Mouse (Mus musculus) granulocyte monocyte progenitor cell, adult 5-6 weeks (primary cell): Measurements from ENCODE around the gene Cox6a2. TPM values are rescaled to one million over a fixed set of nuclear protein-coding genes. Genes with fewer than 3 reads are reported as not detected.

Experiments
- ATAC-seq: replicated peaks from 2 replicates; pipeline ENCODE4 v1.8.0; 2016; ENCODE audit warnings: mild to moderate bottlenecking, moderate TSS enrichment, inconsistent platforms; ENCODE audit not compliant: poor library complexity, severe bottlenecking
- total RNA-seq, 2 experiments: library from RNA; stranded (forward) in 1 of 2; stranded (reverse) in 1 of 2; fragments of 200-712, 200-1000 nt in 1 of 2; fragments of >200 nt in 1 of 2; fragmentation: Nextera tagmentation in 1 of 2; gene quantifications; 2 replicates each; pipeline ENCODE4 v1.2.3; 2014 to 2017

Cox6a2 gene
- total RNA-seq, 2 experiments from 2014 or later = 1.1 TPM; not detected in 1

- ATAC-seq = no peak
Observed at GRCm38 (mm10) chr7:128236426-128236825, 30.2 kb upstream of the Cox6a2 start.

- no peak for ATAC-seq
Observed at GRCm38 (mm10) chr7:128235481-128235880, 29.3 kb upstream of the Cox6a2 start.

DNA sequence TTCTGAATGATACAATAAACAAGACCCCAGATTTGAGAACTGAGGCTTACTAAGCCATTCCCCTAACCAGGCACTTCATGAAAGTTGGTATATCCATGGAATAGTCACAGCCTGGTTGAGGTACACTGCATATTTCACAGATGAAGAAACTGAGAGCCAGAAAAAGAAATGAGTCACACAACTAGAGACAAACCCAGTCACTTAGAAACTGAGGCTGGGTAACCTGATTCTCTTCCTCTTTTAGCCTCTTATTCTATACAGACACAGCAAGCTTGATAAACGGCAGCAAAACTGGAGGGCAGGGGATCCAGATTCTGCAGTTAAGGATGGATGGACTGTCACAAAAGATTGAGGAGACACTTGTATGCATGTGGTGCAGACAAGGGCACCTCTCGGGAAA lies 28.6 kb upstream of the Cox6a2 start:
- no peak for ATAC-seq

GRCm38 (mm10) chr7:128231741-128232140 lies 25.6 kb upstream of the Cox6a2 start:
- peak; percentile 87 for ATAC-seq

DNA sequence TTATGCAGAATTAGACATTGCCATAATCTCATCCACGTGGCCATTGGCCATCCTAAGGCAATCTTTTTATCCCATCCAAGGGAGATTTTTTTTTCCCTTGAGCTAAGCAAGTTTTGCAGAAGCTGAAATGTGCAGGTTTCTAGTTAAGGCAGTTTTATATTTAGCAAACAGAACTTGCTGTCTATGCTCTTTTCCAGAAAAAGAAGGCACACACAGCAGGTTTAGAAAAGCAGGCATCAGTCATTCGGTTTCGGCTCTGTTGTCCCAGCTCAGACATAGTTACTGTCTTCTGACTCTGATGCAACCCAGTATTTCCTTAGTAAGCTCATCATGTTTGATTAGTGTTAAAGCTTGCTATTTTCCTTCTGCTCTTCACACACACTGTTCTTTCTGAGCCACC lies 14.7 kb upstream of the Cox6a2 start:
- ATAC-seq = no peak

GRCm38 (mm10) chr7:128219952-128220351 lies 13.8 kb upstream of the Cox6a2 start:
- no peak for ATAC-seq

GRCm38 (mm10) chr7:128209826-128210225 lies 3.6 kb upstream of the Cox6a2 start:
- ATAC-seq = no peak

- peak; percentile 89 for ATAC-seq
Observed at GRCm38 (mm10) chr7:128208187-128208586, 2.0 kb upstream of the Cox6a2 start.

GRCm38 (mm10) chr7:128205695-128206094 lies 492 bp downstream of the Cox6a2 start:
- no peak for ATAC-seq

DNA sequence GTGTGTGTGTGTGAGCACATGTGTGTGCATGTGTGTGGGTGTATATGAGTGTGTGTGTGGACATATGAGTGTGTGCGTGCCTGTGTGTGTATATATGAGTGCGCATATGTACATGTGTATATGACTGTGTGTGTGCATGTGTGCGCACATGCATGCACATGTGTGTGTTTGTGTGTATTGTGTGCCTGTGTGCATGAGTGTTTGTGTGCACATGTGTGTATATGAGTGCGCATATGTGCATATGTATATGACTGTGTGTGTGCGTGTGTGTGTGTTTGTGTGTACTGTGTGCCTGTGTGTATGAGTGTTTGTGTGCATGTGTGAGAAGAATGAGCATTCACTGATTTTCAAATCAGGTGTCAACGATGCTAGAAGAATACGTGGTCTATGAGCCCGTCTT lies 2.0 kb downstream of the Cox6a2 start:
- ATAC-seq = no peak

DNA sequence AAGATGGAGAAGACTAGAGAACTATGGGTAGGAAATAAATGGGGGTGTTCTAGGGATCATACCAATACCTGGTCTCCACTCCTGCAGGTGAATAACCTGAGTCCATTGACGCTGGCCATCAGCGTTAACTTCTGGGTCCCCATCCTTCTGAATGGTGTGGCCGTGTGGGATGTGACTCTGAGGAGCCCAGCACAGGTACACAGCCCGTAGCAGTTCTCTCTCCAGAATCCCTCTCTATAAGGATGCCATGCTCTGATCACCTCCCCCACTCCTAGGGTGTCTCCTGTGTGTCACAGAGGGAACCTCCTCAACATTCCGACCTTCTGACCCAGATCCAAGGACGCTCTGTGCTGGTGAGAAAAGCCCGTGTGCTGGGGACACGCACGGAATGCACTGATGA lies 3.1 kb downstream of the Cox6a2 start:
- ATAC-seq = no peak

DNA sequence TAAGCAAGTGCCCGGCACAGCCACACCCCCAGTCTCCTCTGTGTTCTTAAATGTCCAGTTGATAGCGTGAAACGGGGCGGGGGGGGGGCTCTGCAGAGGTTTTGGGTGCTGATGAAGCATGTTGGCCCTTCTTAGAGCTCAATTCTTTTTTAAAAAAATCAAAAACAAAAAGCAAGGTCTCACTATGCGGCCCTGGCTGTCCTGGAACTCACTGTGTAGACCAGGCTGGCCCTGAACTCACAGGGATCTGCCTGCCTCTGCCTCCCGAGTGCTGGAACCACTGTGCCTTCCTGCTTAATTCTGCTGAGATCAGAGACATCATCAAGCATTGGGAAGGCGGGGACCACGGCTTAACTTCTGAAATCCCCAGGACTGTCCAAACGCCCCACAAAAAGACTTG lies 4.6 kb downstream of the Cox6a2 start:
- no peak for ATAC-seq

DNA sequence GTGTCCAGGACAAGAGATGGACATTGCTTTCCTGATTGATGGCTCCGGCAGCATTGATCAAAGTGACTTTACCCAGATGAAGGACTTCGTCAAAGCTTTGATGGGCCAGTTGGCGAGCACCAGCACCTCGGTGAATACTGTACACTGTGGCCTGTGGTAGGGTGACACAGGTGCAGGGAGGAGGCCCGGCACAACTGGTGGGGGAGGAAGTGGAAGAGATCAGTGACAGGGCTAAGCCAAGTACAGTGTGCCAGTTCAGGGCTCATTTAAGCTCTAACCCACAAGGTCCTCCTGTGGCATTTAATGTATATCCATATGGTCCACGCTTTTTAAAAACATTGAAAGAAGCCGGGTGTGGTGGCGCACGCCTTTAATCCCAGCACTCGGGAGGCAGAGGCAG lies 24.5 kb downstream of the Cox6a2 start:
- ATAC-seq = no peak

DNA sequence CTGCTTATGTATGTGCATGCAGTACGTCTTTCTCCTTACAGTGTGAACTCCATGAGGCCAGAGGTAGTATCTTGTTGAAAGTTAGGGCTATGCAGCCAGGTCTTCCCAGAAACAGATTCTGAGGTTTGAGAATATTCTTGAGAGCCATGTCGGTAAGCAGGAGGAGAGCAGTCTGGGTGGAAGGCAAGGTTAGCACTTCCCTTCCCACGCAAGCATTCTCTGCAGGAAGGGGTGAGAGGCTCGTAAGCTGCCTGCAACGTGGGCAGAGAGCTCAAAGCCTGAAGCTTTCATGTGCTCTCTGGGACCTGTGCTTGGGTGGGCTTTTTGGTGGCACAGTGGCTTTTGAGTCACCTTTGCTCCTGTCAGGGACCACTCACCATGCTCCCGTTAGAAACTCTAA lies 25.6 kb downstream of the Cox6a2 start:
- ATAC-seq = no peak

DNA sequence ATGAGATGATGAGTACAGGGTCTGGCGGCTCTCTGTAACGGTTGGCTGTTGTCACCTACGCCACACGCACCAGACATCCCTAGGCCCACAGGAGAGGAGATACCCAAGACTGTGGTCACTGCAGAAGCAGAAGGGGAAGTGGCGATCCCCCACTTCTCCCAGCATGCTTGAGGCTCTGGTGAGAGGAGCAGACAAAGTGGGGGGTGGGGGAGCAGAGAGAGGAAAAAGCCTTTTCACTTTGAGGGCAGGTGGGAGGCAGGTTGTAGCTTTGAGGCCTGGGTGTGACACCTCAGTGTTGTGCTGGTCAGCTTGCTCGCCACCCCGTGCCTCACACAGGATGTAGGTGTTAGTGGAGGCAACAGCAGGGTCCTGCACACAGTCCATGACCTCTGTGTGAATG lies 26.1 kb downstream of the Cox6a2 start:
- ATAC-seq = peak; percentile 89

GRCm38 (mm10) chr7:128178385-128178784 lies 27.8 kb downstream of the Cox6a2 start:
- ATAC-seq = peak; percentile 40

GRCm38 (mm10) chr7:128169996-128170395 lies 36.2 kb downstream of the Cox6a2 start:
- ATAC-seq = no peak

GRCm38 (mm10) chr7:128166391-128166790 lies 39.8 kb downstream of the Cox6a2 start:
- ATAC-seq = no peak

DNA sequence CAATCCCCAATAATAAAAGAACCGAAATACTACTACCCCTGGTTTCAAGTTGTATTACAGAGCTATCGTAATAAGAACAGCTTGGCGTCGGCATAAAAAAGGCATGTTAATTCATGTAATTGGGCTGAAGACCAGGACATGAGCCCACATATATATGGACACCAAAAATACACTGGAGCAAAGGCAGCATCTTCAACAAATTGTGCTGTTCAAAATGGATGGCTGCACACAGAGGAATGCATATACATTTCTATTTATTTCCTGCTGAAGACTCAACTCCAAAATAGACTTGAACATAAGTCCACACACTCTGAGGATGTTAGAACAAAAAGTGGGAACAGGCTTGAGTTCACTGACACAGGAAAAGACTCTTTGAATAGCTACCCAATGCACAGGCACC lies 42.2 kb downstream of the Cox6a2 start:
- no peak for ATAC-seq

DNA sequence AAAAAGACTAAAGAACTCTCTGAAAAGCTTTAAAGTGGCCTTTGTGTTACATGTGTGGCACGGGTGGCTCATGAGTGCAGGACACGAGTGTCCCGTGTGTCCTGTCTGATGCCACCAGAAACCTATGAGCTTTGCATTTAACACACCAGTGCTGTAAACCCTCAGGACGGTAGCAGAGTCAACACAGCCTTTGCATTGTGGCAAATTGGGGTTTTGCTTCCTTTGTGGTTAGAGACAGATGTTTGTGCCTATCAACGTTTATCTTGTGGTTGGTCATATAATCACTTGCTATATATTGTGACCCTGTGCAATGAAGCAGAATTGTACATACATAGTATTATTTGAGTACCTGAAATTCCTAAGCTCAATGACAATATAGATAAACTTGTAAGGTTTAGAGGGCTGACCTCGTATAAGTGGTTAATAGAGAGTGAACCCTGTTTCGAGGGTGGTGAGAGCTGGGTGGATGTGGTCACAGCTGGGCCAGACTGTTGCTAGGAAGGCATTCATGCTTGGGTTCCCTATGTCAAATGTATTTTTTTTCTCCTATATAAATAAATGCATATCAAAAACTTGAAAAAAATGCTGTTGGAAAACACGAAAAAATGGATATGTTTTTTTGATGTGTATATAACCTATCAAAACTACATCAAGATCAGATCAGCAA lies 47.4 kb downstream of the Cox6a2 start:
- peak; percentile 92 for ATAC-seq
